Mouse (Mus musculus) embryonic fibroblast, embryonic 13.5 days (primary cell): ENCODE data around the gene AC141477.1.

Experiments
- CTCF ChIP-seq: IDR thresholded peaks from 2 replicates; pipeline ENCODE4 v1.5.1; 2011; ENCODE audit warnings: mild to moderate bottlenecking, control low read depth, low read length, moderate library complexity, borderline replicate concordance; ENCODE audit not compliant: insufficient read depth
- POLR2A ChIP-seq: IDR thresholded peaks from 2 replicates; pipeline ENCODE4 v1.6.1; 2011; ENCODE audit warnings: low read depth, mild to moderate bottlenecking, control low read depth, low read length, moderate library complexity

GRCm38 (mm10) chr10:76461255-76461654, 21.0 kb upstream of the AC141477.1 start:
- no peak for TF ChIP-seq CTCF
- no peak for TF ChIP-seq POLR2A
